Mouse (Mus musculus) gastrocnemius, postnatal 36 days (tissue): ENCODE data around the gene Snai1. TPM values are rescaled to one million over a fixed set of nuclear protein-coding genes. Genes with fewer than 3 reads are reported as not detected.
A peak's percentile ranks its signal among the peaks of the same experiment; 100 is the strongest.

Source experiments
- DNase-seq, 2 experiments: peaks; one replicate each; pipeline ENCODE4 v3.0.0; 2022
- intact Hi-C: fragments of 180-260 bp; cut with DNase I; formaldehyde crosslinking; loops from one replicate; pipeline ENCODE4 v1.15.1; 2025
- long read RNA-seq, 2 experiments: library from polyadenylated mRNA; stranded (forward); transcript quantifications; one replicate each; pipeline ENCODE4 v2.0.0; 2021
- total RNA-seq, 2 experiments: library from RNA; stranded (reverse); gene quantifications; 2 replicates each; pipeline ENCODE4 v1.2.3; 2021

Snai1 gene
- total RNA-seq: under 1 TPM; 0.61 to 0.86 TPM
- long read RNA-seq, experiment 1: 0 reads
- long read RNA-seq, experiment 2, partial matches to known transcripts: 0 of 1 reads
- long read RNA-seq, experiment 2, other reads (novel, unspliced or antisense): 0 of 1 reads

GRCm38 (mm10) chr2:167537476-167538297 lies at the start of gene Snai1:
TSS of gene Snai1 (plus strand) at chr2:167538195.
- peak; percentile 89 to 94 for DNase-seq
- intact Hi-C loops: loop anchor here (1.0 kb wide), 1 partner anchor 68 kb away; no protein-coding TSS in a partner anchor

- intact Hi-C loops: no loop called here
- no peak for DNase-seq
These were observed 47.0 kb upstream of the Snai1 start for GRCm38 (mm10) chr2:167490813-167491525.

DNA sequence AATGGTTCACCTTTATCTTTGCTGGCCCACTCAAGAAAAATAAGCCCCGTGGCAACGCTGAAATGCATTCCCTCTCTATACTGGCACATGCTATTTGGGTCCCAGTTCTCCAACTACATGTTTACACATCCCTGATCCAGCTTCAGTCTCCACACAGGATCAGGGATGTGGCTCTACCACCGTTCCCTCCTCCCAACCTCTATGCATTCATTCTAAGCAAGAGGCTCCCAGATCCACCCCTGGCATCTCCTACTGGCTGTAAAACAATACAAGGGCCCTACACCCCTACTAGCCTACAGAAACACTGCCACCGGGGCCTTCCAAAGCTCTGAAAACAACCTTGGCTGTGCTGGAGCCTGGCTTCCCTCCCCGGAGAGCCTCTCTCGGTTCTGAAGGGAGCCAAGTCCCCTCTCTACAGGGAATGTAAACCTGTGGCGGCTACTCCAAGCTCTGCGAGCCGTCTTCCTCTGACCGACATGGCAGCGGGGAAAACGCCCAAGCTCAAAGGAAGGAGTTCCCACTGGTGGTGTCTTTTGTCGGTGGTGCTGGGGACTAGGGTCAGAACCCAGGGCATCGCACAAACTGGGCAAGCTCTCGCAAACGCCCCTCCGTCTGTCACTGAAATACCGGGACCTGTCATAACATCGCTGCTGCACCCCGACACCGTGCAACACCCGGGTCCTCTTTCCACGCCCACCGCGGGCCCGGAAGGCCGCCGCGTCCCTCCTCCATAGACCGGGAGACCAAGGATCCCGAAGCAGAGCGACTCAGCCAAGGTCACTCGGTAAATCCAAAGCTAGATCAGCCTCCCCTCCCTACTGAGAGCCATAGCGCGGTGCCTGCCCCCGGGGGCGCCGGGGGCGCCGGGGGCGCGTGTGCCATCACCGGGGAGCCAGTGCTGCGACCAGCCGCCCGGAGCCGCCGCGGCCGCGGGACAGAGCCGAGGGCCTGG lies 46.0 kb upstream of the Snai1 start, which contains the start of gene Rnf114:
Rnf114 (plus strand) TSS at position 889 of the 952 bp plus-strand sequence.
- DNase-seq: peak in 1 of 2 experiments; percentile 47
- intact Hi-C loops: no loop called here

GRCm38 (mm10) chr2:167492713-167493636 lies 45.0 kb upstream of the Snai1 start, which contains the start of gene Spata2:
TSS of gene Spata2 (minus strand) at chr2:167492887.
- intact Hi-C loops: no loop called here
- peak; percentile 89 to 93 for DNase-seq

GRCm38 (mm10) chr2:167496437-167496836 lies 41.6 kb upstream of the Snai1 start:
- intact Hi-C loops: no loop called here
- DNase-seq: no peak

- intact Hi-C loops: no loop called here
- no peak for DNase-seq
These were observed 40.7 kb upstream of the Snai1 start for GRCm38 (mm10) chr2:167497272-167497671.

GRCm38 (mm10) chr2:167502554-167503252 lies 35.3 kb upstream of the Snai1 start:
- intact Hi-C loops: no loop called here
- DNase-seq: no peak

GRCm38 (mm10) chr2:167503253-167503895 lies 34.6 kb upstream of the Snai1 start:
- intact Hi-C loops: no loop called here
- DNase-seq: peak; percentile 79 to 81

GRCm38 (mm10) chr2:167503896-167504349 lies 34.1 kb upstream of the Snai1 start:
- peak; percentile 36 to 48 for DNase-seq
- intact Hi-C loops: no loop called here

DNA sequence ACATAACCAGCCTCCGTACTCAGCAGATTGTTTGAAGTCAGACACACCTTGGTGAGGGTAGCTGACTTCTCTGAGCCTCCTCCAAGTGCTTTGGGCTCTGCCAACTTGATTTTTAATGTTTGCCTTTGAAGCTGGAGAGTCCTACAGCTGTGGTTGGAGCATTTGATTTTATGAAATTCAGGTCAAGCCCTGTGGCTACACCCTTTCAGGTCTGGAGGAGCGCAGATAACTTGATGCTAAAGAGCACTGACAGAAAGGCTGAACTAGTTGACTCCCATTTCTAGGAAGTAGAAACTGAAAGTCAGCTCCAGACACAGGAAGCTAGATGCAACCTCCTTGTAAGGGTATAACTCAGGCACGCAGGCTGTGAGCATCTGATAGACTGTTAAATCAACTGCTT lies 32.9 kb upstream of the Snai1 start:
- DNase-seq: no peak

DNA sequence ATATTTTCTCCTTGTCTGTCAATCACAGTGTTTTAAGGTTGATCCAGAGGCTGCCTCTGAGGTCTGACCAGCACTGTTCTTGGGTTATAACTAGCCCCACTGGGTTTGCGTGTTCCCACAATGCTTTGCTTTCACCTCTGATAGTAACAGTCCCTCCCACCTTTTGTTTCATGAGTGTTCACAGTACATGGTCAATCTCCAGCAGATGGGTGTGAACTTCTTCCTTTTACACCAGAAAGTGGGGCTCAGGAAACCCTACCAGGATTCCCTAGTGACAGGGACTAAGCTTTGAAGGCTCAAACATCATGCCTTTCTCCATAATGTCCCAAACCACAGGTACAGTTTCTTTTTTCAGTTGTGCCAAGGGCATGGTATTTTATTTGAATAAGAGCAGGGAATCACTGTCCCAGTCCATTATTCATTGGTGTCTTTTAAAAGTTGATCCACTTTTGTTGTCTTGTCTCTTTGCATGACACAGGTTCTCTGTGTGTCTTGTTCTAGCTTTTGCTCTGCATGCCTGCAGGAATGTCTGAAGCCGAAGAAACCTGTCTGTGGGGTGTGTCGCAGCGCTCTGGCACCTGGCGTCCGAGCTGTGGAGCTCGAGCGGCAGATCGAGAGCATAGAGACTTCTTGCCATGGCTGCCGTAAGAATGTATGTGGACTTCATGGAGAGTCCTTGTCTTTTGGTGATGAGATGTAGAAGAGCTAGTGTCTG lies 31.3 kb upstream of the Snai1 start:
- no peak for DNase-seq
- intact Hi-C loops: no loop called here

More for the DNA sequence above, 32.9 kb upstream of the Snai1 start:
- intact Hi-C loops: no loop called here

GRCm38 (mm10) chr2:167507719-167508385 lies 30.1 kb upstream of the Snai1 start:
- DNase-seq: no peak
- intact Hi-C loops: no loop called here

DNA sequence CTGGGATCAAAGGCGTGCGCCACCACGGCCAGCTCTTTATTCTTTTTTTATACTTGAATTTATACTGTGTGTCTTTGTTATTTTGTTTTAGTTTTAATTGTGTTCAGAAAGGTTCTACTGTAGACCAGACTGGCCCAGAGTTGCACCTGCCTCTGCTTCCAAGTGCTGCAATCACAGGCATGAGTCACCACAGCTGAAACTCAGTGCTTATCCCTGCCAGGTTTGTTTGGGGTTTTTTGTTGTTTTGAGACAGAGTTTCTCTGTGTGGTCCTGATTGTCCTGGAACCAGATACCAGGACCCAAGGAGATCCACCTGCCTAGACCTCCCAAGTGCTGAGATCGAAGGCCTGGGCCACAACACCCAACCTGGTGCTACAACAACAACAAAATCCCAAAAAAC lies 29.4 kb upstream of the Snai1 start:
- DNase-seq: no peak
- intact Hi-C loops: no loop called here

GRCm38 (mm10) chr2:167510485-167510884 lies 27.5 kb upstream of the Snai1 start:
- DNase-seq: no peak
- intact Hi-C loops: no loop called here

DNA sequence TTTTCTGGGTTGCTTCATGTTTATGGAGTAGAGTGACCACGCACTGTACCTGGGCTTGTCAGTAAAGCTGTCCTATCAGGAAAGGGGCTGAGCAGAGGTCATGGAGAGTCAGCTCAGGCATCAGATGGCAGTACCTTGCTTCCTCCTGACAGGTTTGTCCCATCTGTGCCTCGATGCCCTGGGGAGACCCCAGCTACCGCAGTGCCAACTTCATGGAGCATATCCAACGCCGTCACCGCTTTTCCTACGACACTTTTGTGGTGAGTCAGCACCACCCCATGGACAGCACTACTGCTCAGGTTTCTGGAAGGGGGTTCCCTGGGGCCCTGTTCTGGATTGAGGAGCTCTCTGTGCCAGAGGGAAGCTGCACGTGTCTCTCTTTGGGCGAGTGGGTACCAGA lies 25.6 kb upstream of the Snai1 start:
- DNase-seq: no peak
- intact Hi-C loops: no loop called here

DNA sequence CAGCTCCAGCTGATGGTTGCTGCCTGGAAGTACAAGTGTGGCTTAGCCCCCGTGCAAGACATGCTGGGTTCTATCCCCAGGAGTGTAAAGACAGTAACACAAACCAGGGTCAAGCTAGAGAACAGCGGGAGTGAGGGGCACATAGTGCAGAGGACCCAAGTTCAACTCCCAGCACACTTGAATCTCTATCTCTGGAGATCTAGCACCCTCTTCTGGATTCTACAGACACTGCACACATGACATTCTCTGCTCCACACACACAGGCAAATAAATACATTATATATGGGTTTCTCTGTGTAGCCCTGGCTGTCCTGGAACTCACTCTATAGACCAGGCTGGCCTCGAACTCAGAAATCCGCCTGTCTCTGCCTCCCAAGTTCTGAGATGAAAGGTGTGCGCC lies 25.0 kb upstream of the Snai1 start:
- intact Hi-C loops: no loop called here

GRCm38 (mm10) chr2:167514641-167515040 lies 23.4 kb upstream of the Snai1 start:
- no peak for DNase-seq

More for the DNA sequence above, 25.0 kb upstream of the Snai1 start:
- DNase-seq: no peak

More at GRCm38 (mm10) chr2:167514641-167515040, 23.4 kb upstream of the Snai1 start:
- intact Hi-C loops: no loop called here
